Mouse (Mus musculus) heart, embryonic 14.5 days (tissue): ENCODE measurements around the gene Syt2. TPM values are rescaled to one million over a fixed set of nuclear protein-coding genes. Genes with fewer than 3 reads are reported as not detected.

Experiments
- ATAC-seq: fragments of 200-750 bp; cut with Nextera tagmentation; 2 replicates; pipeline ENCODE4 v1.8.0; 2017; ENCODE audit warnings: low read depth, moderate TSS enrichment; ENCODE audit not compliant: insufficient number of reproducible peaks, insufficient read depth, low FRiP score
- H3K27ac ChIP-seq, 2 experiments: fragments of 200-500 bp in 1 of 2; fragments of 300-500 bp in 1 of 2; sonication (generic) in 1 of 2; replicated peaks in 1 of 2; 2 replicates each; pipeline ENCODE4 v1.5.1; 2012 to 2014; ENCODE audit warnings: low read depth in 2 of 2, low read length in 2 of 2, control low read depth in 1 of 2, mild to moderate bottlenecking in 1 of 2, mixed read lengths in 1 of 2; ENCODE audit not compliant: control insufficient read depth in 1 of 2, insufficient read depth in 1 of 2
- H3K27me3 ChIP-seq: fragments of 300-500 bp; sonication (generic); 2 replicates; pipeline ENCODE4 v1.6.1; 2014; ENCODE audit warnings: mild to moderate bottlenecking, low read length, control low read depth; ENCODE audit not compliant: control insufficient read depth, insufficient read depth
- H3K36me3 ChIP-seq: fragments of 300-500 bp; sonication (generic); 2 replicates; pipeline ENCODE4 v1.6.1; 2014; ENCODE audit warnings: mild to moderate bottlenecking, control low read depth, low read length, mixed read lengths; ENCODE audit not compliant: control insufficient read depth, insufficient read depth
- H3K4me1 ChIP-seq, 2 experiments: fragments of 200-500 bp in 1 of 2; fragments of 300-500 bp in 1 of 2; sonication (generic) in 1 of 2; 2 replicates each; pipeline ENCODE4 v1.6.1; 2012 to 2014; ENCODE audit warnings: low read length in 2 of 2, control low read depth in 1 of 2, mixed read lengths in 1 of 2; ENCODE audit not compliant: control insufficient read depth in 2 of 2, insufficient read depth in 2 of 2
- H3K4me2 ChIP-seq: fragments of 300-500 bp; sonication (generic); 2 replicates; pipeline ENCODE4 v1.6.1; 2014; ENCODE audit warnings: mild to moderate bottlenecking, low read length
- H3K4me3 ChIP-seq, 2 experiments: fragments of 200-500 bp in 1 of 2; fragments of 300-500 bp in 1 of 2; sonication (generic) in 1 of 2; 2 replicates each; pipeline ENCODE4 v1.5.1; 2012 to 2014; ENCODE audit warnings: low read length in 2 of 2, mild to moderate bottlenecking in 2 of 2, control low read depth in 1 of 2, low read depth in 1 of 2, moderate library complexity in 1 of 2; ENCODE audit not compliant: control insufficient read depth in 1 of 2, insufficient read depth in 1 of 2
- H3K9ac ChIP-seq: fragments of 300-500 bp; sonication (generic); 2 replicates; pipeline ENCODE4 v1.6.1; 2014; ENCODE audit warnings: mild to moderate bottlenecking, low read length
- H3K9me3 ChIP-seq: fragments of 300-500 bp; sonication (generic); 2 replicates; pipeline ENCODE4 v1.6.1; 2016; ENCODE audit warnings: low read length, control low read depth; ENCODE audit not compliant: control insufficient read depth
- WGBS: fragments of 180-500 bp; shearing (Covaris S2); extraction: QIAGEN DNeasy Blood & Tissue Kit; methylation state at CpG from one replicate; pipeline ENCODE4 v1.1.7; 2014; 5-methylcytosine and 5-hydroxymethylcytosine counted together
- polyA plus RNA-seq: library from polyadenylated mRNA; unstranded; fragments of >200 nt; fragmentation: Nextera tagmentation; extraction: Ambion mirVana; gene quantifications from 2 replicates; pipeline ENCODE4 v1.2.1, GENCODE M21; 2014

Gene Syt2
- polyA plus RNA-seq, 1 experiment from 2014 or later, result 0.08 TPM

DNA sequence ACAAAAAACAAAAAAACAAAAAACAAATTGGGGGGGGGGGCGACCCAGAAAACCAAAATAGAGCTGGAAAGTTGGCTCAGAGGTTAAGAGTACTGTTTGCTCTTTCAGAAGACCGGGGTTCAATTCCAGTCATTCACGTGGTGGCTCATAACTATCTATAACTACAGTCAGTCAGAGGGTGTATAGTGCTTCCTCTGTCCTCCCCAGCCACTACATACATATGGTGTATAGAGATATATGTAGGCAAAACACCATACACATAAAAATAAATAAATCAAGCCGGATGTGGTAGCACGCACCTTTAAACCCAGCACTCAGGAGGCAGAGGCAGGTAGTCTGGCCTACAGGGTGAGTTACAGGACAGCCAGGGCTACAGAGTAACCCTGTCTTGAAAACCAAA is 31.9 kb upstream of the Syt2 start:
- no peaks in the 10 kb centered on the region for H3K4me1 ChIP-seq
- no peaks in the 10 kb centered on the region for H3K9me3 ChIP-seq
- no peak overlapping the region for H3K4me2 ChIP-seq
- no peaks in the 10 kb centered on the region for H3K27me3 ChIP-seq
- no peak overlapping the region for H3K4me3 ChIP-seq
- 92% methylated on average over 5 of the region's 5 CpGs for WGBS
- no peak for ATAC-seq
- H3K36me3 ChIP-seq, result peaks cover 83% of the 10 kb centered on the region
- no peak overlapping the region for H3K27ac ChIP-seq
- no peak overlapping the region for H3K9ac ChIP-seq

DNA sequence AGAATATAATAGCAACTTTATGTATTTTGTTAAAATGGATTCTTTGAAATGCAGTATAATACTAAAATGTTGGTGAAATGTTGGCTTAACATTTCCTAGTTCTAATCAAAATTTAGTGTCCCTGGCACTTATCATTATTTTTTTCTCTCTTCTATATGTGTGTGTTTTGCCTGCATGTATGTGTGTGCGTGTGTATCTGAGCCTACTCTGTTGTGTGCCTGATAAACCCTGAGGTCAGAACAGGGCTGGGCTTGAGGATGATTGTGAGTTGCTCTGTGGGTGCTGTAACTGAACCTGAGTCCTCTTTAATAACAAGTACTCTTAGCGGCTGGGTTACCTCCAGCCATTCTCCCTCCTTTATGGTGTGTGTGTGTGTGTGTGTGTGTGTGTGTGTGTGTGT is 31.5 kb upstream of the Syt2 start:
- Histone ChIP-seq H3K9ac (no peak overlapping the region), H3K27me3 (no peaks in the 10 kb centered on the region), H3K4me3 (no peak overlapping the region), H3K4me1 (no peaks in the 10 kb centered on the region), H3K27ac (no peak overlapping the region), H3K4me2 (no peak overlapping the region), H3K9me3 (no peaks in the 10 kb centered on the region), H3K36me3 (peaks cover 86% of the 10 kb centered on the region)
- whole genome bisulfite sequencing, result 89% methylated on average over 2 of the region's 2 CpGs
- ATAC-seq, result no peak

DNA sequence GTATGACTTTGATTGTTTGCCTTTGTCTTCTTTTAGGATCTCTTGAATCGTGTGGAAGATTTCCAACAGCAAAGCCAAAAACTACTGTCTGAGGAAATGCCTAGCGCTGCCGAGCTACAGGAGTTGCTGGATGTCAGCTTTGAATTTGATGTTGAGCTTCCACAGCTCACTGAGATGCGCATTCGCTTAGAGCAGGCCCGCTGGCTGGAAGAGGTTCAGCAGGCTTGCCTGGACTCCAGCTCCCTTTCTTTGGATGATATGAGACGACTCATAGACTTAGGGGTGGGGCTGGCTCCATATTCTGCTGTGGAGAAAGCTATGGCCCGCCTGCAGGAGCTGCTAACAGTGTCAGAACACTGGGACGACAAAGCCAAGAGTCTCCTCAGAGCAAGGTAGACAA is 28.8 kb upstream of the Syt2 start:
- Histone ChIP-seq H3K36me3 (peaks cover 94% of the 10 kb centered on the region), H3K4me2 (no peak overlapping the region), H3K4me3 (no peak overlapping the region), H3K27ac (no peak overlapping the region), H3K9me3 (no peaks in the 10 kb centered on the region), H3K4me1 (no peaks in the 10 kb centered on the region), H3K9ac (no peak overlapping the region), H3K27me3 (no peaks in the 10 kb centered on the region)
- 72% methylated on average over 9 of the region's 9 CpGs for WGBS
- ATAC-seq, result no peak

DNA sequence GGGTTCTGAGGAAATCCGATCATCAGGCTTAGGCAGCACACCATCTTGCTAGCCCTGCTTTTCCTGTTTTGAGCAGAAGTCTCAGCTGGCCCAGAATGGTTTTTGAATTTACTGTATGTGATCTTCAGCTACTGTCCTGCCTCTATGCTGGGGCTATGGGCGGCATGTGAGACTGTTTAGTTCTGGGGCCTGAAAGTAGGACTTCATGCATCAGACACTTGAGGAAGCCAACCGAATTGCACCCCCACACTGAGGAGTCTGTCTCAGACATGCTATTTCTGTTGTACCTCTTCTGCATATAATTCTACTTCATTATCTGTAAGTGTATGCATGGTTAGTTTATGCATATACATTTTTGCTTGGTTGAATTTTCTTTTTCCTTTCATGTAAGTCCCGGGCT is 21.2 kb upstream of the Syt2 start:
- Histone ChIP-seq H3K27ac (no peak overlapping the region), H3K27me3 (no peaks in the 10 kb centered on the region), H3K9me3 (no peaks in the 10 kb centered on the region), H3K4me1 (no peaks in the 10 kb centered on the region), H3K9ac (no peak overlapping the region), H3K4me2 (no peak overlapping the region), H3K4me3 (no peak overlapping the region), H3K36me3 (peaks cover 98% of the 10 kb centered on the region)
- WGBS, result 88% methylated on average over 4 of the region's 4 CpGs
- no peak for ATAC-seq

DNA sequence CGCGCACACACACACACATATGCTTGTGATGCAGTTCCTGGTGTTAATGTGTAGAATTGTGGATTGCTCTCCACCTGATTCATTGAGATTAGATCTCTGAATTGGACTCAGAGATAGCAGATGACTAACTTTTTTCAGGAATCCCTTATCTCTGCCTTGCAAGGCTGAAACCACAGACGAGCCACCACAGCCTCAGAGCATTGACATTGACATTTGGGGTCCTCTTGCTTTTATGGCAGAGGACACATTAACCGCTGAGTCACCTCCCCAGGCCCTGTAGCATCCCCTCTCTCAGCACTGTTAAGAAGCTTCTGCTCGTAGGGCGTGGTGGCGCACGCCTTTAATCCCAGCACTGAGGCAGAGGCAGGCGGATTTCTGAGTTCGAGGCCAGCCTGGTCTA is 17.0 kb upstream of the Syt2 start:
- Histone ChIP-seq H3K4me2 (no peak overlapping the region), H3K9me3 (no peaks in the 10 kb centered on the region), H3K27ac (no peak overlapping the region), H3K27me3 (no peaks in the 10 kb centered on the region), H3K9ac (no peak overlapping the region), H3K36me3 (peaks cover 99% of the 10 kb centered on the region), H3K4me1 (no peaks in the 10 kb centered on the region), H3K4me3 (no peak overlapping the region)
- WGBS, result 88% methylated on average over 10 of the region's 10 CpGs
- no peak for ATAC-seq

DNA sequence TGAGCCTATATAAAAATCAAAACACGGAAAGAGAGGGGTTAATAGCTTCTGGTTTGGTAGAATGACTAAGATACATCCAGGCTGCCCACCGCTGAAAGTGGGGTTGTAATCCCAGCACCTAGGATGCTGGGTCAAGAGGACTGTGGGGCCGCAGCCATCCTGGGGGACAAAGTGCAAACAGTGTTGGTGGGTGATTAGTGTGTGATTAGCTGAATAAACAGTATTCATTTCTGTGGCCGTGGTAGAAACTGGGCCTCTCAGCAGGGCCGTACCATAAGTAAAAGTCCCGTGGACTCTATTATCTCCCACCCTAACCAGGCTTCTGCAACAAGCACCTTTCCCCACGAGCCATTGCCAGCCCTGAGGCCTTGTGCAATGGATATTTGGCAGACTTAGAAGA is 12.2 kb upstream of the Syt2 start:
- peaks cover 58% of the 10 kb centered on the region for H3K36me3 ChIP-seq
- H3K27ac ChIP-seq, result no peak overlapping the region
- H3K4me2 ChIP-seq, result no peak overlapping the region
- H3K9me3 ChIP-seq, result no peaks in the 10 kb centered on the region
- H3K9ac ChIP-seq, result no peak overlapping the region
- ATAC-seq, result no peak
- H3K4me3 ChIP-seq, result no peak overlapping the region
- WGBS, result 73% methylated on average over 7 of the region's 7 CpGs
- H3K4me1 ChIP-seq, result no peaks in the 10 kb centered on the region; a peak in 1 of 4 replicates
- no peaks in the 10 kb centered on the region for H3K27me3 ChIP-seq

DNA sequence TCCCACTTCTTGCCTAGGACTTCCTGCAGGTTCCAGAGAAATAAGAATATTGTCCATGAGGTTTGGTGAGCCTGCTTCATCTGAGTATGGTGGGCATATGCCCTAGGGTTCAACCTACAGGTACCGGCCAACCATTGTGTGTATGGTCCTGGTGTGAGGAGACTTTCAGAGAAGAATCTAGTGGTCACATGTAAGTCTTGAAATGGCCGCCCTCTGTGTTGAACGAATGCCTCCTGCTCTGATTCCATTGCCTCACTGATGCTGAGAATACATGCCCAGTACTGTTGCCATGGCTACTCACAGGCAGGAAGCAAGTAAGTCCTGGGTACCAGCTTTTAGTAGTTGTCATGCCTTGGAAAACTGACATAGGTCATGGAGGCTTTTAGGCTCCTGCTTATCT is 10.2 kb upstream of the Syt2 start:
- Histone ChIP-seq H3K9ac (no peak overlapping the region), H3K4me1 (no peaks in the 10 kb centered on the region; a peak in 1 of 4 replicates), H3K27me3 (no peaks in the 10 kb centered on the region), H3K4me3 (no peak overlapping the region), H3K9me3 (no peaks in the 10 kb centered on the region), H3K27ac (no peak overlapping the region), H3K4me2 (no peak overlapping the region), H3K36me3 (peaks cover 39% of the 10 kb centered on the region)
- ATAC-seq, result no peak
- WGBS, result 76% methylated on average over 3 of the region's 3 CpGs

DNA sequence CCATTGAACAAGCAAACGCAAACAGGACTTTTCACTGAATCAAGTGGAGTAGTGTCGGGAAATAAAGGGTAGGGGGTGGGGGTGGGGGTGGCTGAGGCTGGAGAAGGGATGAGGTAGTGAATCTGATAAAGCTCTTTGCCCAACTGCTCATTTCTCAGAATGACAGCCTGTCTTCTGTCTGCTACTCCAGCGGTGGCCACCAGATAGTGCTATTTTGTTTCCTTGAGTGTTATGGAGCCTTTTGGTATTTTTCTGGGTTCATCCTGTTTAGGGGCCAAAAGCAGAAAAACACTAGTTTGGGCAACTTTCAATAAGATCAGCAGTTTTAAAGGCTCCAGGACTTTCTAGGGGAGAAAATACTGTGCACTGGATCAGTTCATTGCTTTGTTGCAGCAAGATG is 9.8 kb upstream of the Syt2 start:
- H3K4me3 ChIP-seq, result no peak overlapping the region
- 10% methylated on average over 3 of the region's 3 CpGs for WGBS
- H3K27ac ChIP-seq, result no peak overlapping the region
- no peak overlapping the region for H3K9ac ChIP-seq
- H3K27me3 ChIP-seq, result peaks cover 1% of the 10 kb centered on the region; the same call in 1 of the 2 replicates
- H3K9me3 ChIP-seq, result no peaks in the 10 kb centered on the region
- no peaks in the 10 kb centered on the region; a peak in 1 of 4 replicates for H3K4me1 ChIP-seq
- peaks cover 34% of the 10 kb centered on the region for H3K36me3 ChIP-seq
- no peak for ATAC-seq
- H3K4me2 ChIP-seq, result no peak overlapping the region
